Mouse (Mus musculus) stomach, embryonic 16.5 days (tissue): ENCODE data around the gene Emg1. TPM values are rescaled to one million over a fixed set of nuclear protein-coding genes. Genes with fewer than 3 reads are reported as not detected.

Source experiments
- microRNA counts: library from miRNA; unstranded; fragments of <30 nt; microRNA quantifications from one replicate; lab custom pipeline; 2016
- microRNA-seq: library from miRNA; unstranded; fragments of <30 nt; microRNA quantifications from one replicate; pipeline ENCODE4, GENCODE M21; 2016
- polyA plus RNA-seq: library from polyadenylated mRNA; unstranded; fragments of >200 nt; fragmentation: Nextera tagmentation; extraction: Ambion mirVana; gene quantifications from 2 replicates; pipeline ENCODE4 v1.2.1, GENCODE M21; 2015

Gene Emg1
- polyA plus RNA-seq, 1 experiment from 2014 or later = 175 TPM

MicroRNAs within 50 kb of the gene (microRNA counts, 519-probe panel; counts per million panel counts)
- microRNA mmu-miR-141 (lab: Ali Mortazavi, UCI) = 3,464 counts per million, percentile 80 among the panel's probes with 10 or more counts
- 4,009 counts per million, percentile 92 among the panel's probes with 10 or more counts for microRNA mmu-miR-200c (lab: Ali Mortazavi, UCI)

Small RNAs within 50 kb of the gene (microRNA-seq; reads per million reads assigned to microRNA genes)
- gene Mir141 (2,953 reads per million, percentile 86 among the genes with 10 or more reads in this experiment), gene Mir200c (17,843 reads per million, percentile 96 among the genes with 10 or more reads in this experiment)

Other genes with a start within 250 kb of the Emg1 start
- 5.9 and 7.3 TPM in 2 replicates for gene Clstn3, start 247.4 kb downstream of the Emg1 start, polyA plus RNA-seq
- gene C1rl, start 219.1 kb downstream of the Emg1 start, polyA plus RNA-seq = 1.6 and 1.7 TPM in 2 replicates
- gene C1ra, start 199.8 kb downstream of the Emg1 start, polyA plus RNA-seq = 9.4 TPM in 2 replicates
- gene C1s1, start 169.8 kb downstream of the Emg1 start, polyA plus RNA-seq = 12.6 and 15.2 TPM in 2 replicates
- 0.11 TPM in 1 of 2 replicates, not detected in the other for gene C1rb, start 141.9 kb downstream of the Emg1 start, polyA plus RNA-seq
- not detected in 2 replicates for gene C1s2, start 76.1 kb downstream of the Emg1 start, polyA plus RNA-seq
- gene Lpcat3, start 49.2 kb downstream of the Emg1 start, polyA plus RNA-seq = 84.1 and 86.8 TPM in 2 replicates
- gene Phb2, start 158 bp upstream of the Emg1 start, polyA plus RNA-seq = 282 and 303 TPM in 2 replicates
- 19.6 and 20.1 TPM in 2 replicates for gene Ptpn6, start 26.5 kb upstream of the Emg1 start, polyA plus RNA-seq
- 352 and 357 TPM in 2 replicates for gene Grcc10, start 29.2 kb upstream of the Emg1 start, polyA plus RNA-seq
- not detected in 2 replicates for gene Gm45234, start 43.8 kb upstream of the Emg1 start, polyA plus RNA-seq
- 12.2 and 13.1 TPM in 2 replicates for gene Atn1, start 44.3 kb upstream of the Emg1 start, polyA plus RNA-seq
- 9.3 and 9.8 TPM in 2 replicates for gene Eno2, start 57.5 kb upstream of the Emg1 start, polyA plus RNA-seq
- gene Lrrc23, start 67.5 kb upstream of the Emg1 start, polyA plus RNA-seq = 0.53 and 0.65 TPM in 2 replicates
- gene Spsb2, start 96.5 kb upstream of the Emg1 start, polyA plus RNA-seq = 14.8 and 15.1 TPM in 2 replicates
- 938 and 959 TPM in 2 replicates for gene Tpi1, start 102.1 kb upstream of the Emg1 start, polyA plus RNA-seq
- 128 and 139 TPM in 2 replicates for gene Usp5, start 117.3 kb upstream of the Emg1 start, polyA plus RNA-seq
- 129 and 138 TPM in 2 replicates for gene Cdca3, start 117.4 kb upstream of the Emg1 start, polyA plus RNA-seq
- gene Gnb3, start 128.1 kb upstream of the Emg1 start, polyA plus RNA-seq = 0.66 and 1.5 TPM in 2 replicates
- 9.9 and 11.5 TPM in 2 replicates for gene P3h3, start 145.6 kb upstream of the Emg1 start, polyA plus RNA-seq
- gene Gpr162, start 151.8 kb upstream of the Emg1 start, polyA plus RNA-seq = 1.1 and 1.7 TPM in 2 replicates
- gene Cd4, start 176.0 kb upstream of the Emg1 start, polyA plus RNA-seq = 0.46 TPM in 2 replicates
- 1.2 and 1.3 TPM in 2 replicates for gene Lag3, start 199.5 kb upstream of the Emg1 start, polyA plus RNA-seq
- 177 and 180 TPM in 2 replicates for gene Ptms, start 207.9 kb upstream of the Emg1 start, polyA plus RNA-seq
- 283 and 299 TPM in 2 replicates for gene Mlf2, start 219.2 kb upstream of the Emg1 start, polyA plus RNA-seq